Comparison of ENCODE assay signal across 8 mouse cellular contexts in genomic region chr14:122223461-122224102, GRCm38 (mm10). TPM values are rescaled to one million over a fixed set of nuclear protein-coding genes. Genes with fewer than 3 reads are reported as not detected.
DNase-seq lines count a peak whose midpoint lies in the region; ATAC-seq lines count a peak whose summit lies in the region.

No protein-coding gene starts in this region.

- H3K4me2 ChIP-seq in hindbrain, embryonic 16.5 days (ENCODE audit: low read length): peak overlapping the region; percentile 41

- H3K27ac ChIP-seq in hindbrain, embryonic 16.5 days (ENCODE audit: low read depth, low read length): no peak overlapping the region

- H3K36me3 ChIP-seq in hindbrain, embryonic 16.5 days (ENCODE audit: control insufficient read depth, insufficient read depth, low read length): no peaks in the 10 kb centered on the region

- H3K9ac ChIP-seq in hindbrain, embryonic 16.5 days (ENCODE audit: low read depth, low read length): peak overlapping the region; percentile 17; the same call in 1 of the 2 replicates

- 25% methylated on average over 9 of the region's 9 CpGs for WGBS in hindbrain, embryonic 16.5 days

- DNase-seq in T-cell, adult 2 months (ENCODE audit: low spot score): peak; percentile 59
- DNase-seq in cerebellum, postnatal 36 days: peak; percentile 86 to 95
- DNase-seq in frontal cortex, postnatal 36 days (ENCODE audit: low spot score in 2 of 2): peak; percentile 72 to 88
- peak; percentile 70 for DNase-seq in left cerebral cortex, adult 11 months (ENCODE audit: low spot score)
- DNase-seq in lung, postnatal 36 days: peak; percentile 91
- peak; percentile 70 for DNase-seq in retina, postnatal 7 days (ENCODE audit: low read depth, low spot score)
- peak; percentile 82 for DNase-seq in urinary bladder, postnatal 14 days (ENCODE audit: low spot score)

- H3K4me3 ChIP-seq in hindbrain, embryonic 16.5 days (ENCODE audit: low read length): no peak overlapping the region

- H3K9me3 ChIP-seq in hindbrain, embryonic 16.5 days (ENCODE audit: control insufficient read depth, low read length): no peaks in the 10 kb centered on the region

- H3K4me1 ChIP-seq in hindbrain, embryonic 16.5 days (ENCODE audit: control insufficient read depth, insufficient read depth, low read depth, low read length): peaks cover 2% of the 10 kb centered on the region; the same call in 1 of the 2 replicates

- ATAC-seq in hindbrain, embryonic 16.5 days: peak; percentile 94

- peaks cover 19% of the 10 kb centered on the region for H3K27me3 ChIP-seq in hindbrain, embryonic 16.5 days (replicated peaks; ENCODE audit: control insufficient read depth, insufficient read depth, low read length)

RNA-seq across cellular contexts. Expression of gene Clybl, which starts 42.1 kb away (rescaled TPM):
- 15.7 and 21.6 TPM in 2 replicates for polyA plus RNA-seq in hindbrain, embryonic 16.5 days (2015; fragmentation: Nextera tagmentation; extraction: Ambion mirVana)
